Mouse (Mus musculus) testis, adult 10 weeks (tissue): ENCODE measurements around the gene Tmem72. TPM values are rescaled to one million over a fixed set of nuclear protein-coding genes. Genes with fewer than 3 reads are reported as not detected.

Source experiments
- polyA plus RNA-seq: library from polyadenylated mRNA; stranded (reverse); fragments of 350-450 nt; fragmentation: Illumina TruSeq; extraction: RNeasy Lipid Tissue Mini Kit (QIAGEN cat#74804); gene quantifications from one replicate; pipeline ENCODE4 v1.2.3, GENCODE M21; 2014; ENCODE audit warnings: low read depth, low replicate concordance

The Tmem72 gene
- polyA plus RNA-seq = 0.11 TPM

GRCm38 (mm10) chr6:116716666-116717065 lies at the start of gene Tmem72:
Gene Tmem72 (minus strand): TSS chr6:116716913.

GRCm38 (mm10) chr6:116673471-116674282 lies 43.0 kb downstream of the Tmem72 start, which contains the start of gene Rassf4:
Gene Rassf4 (minus strand): TSS chr6:116673952.

GRCm38 (mm10) chr6:116650406-116650805 lies 66.3 kb downstream of the Tmem72 start, which contains the start of gene Depp1:
Gene Depp1 (plus strand): TSS chr6:116650609.

Other genes starting within 250 kb of the Tmem72 start
- not detected for gene Olfr211, start 227.8 kb downstream of the Tmem72 start, polyA plus RNA-seq
- 2.0 TPM for gene Olfr212, start 210.4 kb downstream of the Tmem72 start, polyA plus RNA-seq
- gene Olfr213, start 178.5 kb downstream of the Tmem72 start, polyA plus RNA-seq = not detected
- not detected for gene Gm5580, start 165.8 kb downstream of the Tmem72 start, polyA plus RNA-seq
- gene Olfr214, start 162.7 kb downstream of the Tmem72 start, polyA plus RNA-seq = not detected
- gene Olfr215, start 132.7 kb downstream of the Tmem72 start, polyA plus RNA-seq = 0.32 TPM
- 12.4 TPM for gene Zfp422, start 87.9 kb downstream of the Tmem72 start, polyA plus RNA-seq
- not detected for gene Depp1, start 66.3 kb downstream of the Tmem72 start, polyA plus RNA-seq
- 5.6 TPM for gene Rassf4, start 43.0 kb downstream of the Tmem72 start, polyA plus RNA-seq